Comparison of ENCODE assay signal across 8 mouse cellular contexts in the genomic region with DNA sequence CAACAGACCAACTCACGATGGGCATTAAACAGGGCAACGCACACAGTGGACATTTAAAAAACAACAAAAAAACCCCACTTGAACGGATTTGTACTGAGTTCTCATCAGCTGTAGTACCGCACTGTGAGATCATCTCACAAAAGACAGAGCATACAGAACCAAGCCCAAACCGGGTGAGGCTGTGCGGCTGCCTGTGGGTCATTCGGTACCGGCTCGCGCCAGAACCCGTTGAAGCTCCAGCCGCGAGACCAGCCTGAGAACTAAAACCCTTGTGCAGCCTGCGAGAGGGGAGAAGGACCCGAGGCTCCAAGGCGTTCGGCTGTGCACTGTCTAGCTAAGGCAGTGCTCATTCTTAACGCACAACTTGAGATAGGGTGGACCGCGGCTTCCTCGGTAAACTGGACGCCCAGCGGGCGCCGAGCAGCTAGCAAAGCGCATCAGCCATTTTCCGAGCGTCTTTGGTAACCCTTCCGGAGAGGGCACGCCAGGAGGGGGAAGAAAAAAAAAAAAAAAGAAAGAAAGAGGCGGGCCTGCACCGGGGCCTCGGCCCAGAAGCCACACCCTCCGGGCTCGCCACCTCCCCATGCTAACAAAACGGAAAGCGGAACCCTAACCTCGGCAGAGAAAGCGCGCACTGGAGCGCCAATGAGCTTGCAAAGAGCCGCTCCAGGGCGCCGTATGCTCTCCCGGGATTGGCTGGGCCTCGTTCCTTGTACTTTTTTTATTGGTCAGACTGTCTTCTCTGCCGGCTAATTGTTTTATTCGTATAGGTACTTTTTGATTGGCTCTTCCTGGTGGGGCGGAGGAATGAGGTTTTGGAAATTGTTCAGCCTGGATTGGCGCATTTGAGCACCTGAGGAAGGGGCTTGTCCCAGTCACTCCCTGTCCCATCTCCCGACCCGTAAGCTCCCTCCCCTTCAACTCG. TPM values are rescaled to one million over a fixed set of nuclear protein-coding genes. Genes with fewer than 3 reads are reported as not detected.
A peak's percentile ranks its signal among the peaks of the same experiment; 100 is the strongest.
DNase-seq lines count a peak whose midpoint lies in the region; ATAC-seq and TF ChIP-seq lines count a peak whose summit lies in the region.

No protein-coding gene starts in this region.

- H3K36me3 ChIP-seq in hindbrain, postnatal 0 days (ENCODE audit: insufficient read depth, low read length) = no peaks in the 10 kb centered on the region

- peak; percentile 100 for DNase-seq in ZHBTc4 (ENCODE audit: low read depth, low spot score)
- DNase-seq in gastrocnemius, adult 2 months = peak; percentile 98
- DNase-seq in hindbrain, postnatal 0 days (ENCODE audit: low spot score) = peak; percentile 99
- DNase-seq in left cerebral cortex, adult 2 months (ENCODE audit: extremely low spot score in 1 of 2, low spot score in 2 of 2) = peak; percentile 92 to 97
- peak; percentile 96 for DNase-seq in right cerebral cortex, adult 2 months (ENCODE audit: low spot score in 2 of 2)
- DNase-seq in urinary bladder, postnatal 14 days (ENCODE audit: low spot score) = peak; percentile 97

- intact Hi-C loops in gastrocnemius, adult 2 months (cut with DNase I) = no loop called here
- intact Hi-C loops in left cerebral cortex, adult 2 months (cut with DNase I) = loop anchor here (2.0 to 5.0 kb wide), 2 partner anchors 198 to 269 kb away; a partner anchor contains a TSS

- under 1% methylated on average over 53 of the region's 53 CpGs for WGBS in hindbrain, postnatal 0 days

- H3K4me2 ChIP-seq in hindbrain, postnatal 0 days (ENCODE audit: low read depth, low read length) = peak overlapping the region; percentile 94

- ATAC-seq in common myeloid progenitor, adult 5-6 weeks (replicated peaks; ENCODE audit: low read depth, poor library complexity, severe bottlenecking) = peak; percentile 86
- ATAC-seq in hindbrain, postnatal 0 days = peak; percentile 96
- peak; percentile 79 for ATAC-seq in megakaryocyte, adult 5-6 weeks (ENCODE audit: poor library complexity, severe bottlenecking)

- H3K27me3 ChIP-seq in hindbrain, postnatal 0 days (ENCODE audit: insufficient read depth, low read length) = no peaks in the 10 kb centered on the region

- H3K9me3 ChIP-seq in hindbrain, postnatal 0 days (ENCODE audit: low read length) = no peaks in the 10 kb centered on the region

- peak overlapping the region; percentile 95 for H3K4me3 ChIP-seq in gastrocnemius, adult 2 months
- peak overlapping the region; percentile 87 for H3K4me3 ChIP-seq in hindbrain, postnatal 0 days (ENCODE audit: low read length)
- H3K4me3 ChIP-seq in left cerebral cortex, adult 2 months = peak overlapping the region; percentile 93

- peaks cover 13% of the 10 kb centered on the region; the same call in 1 of the 2 replicates for H3K4me1 ChIP-seq in hindbrain, postnatal 0 days (ENCODE audit: insufficient read depth, low read length)

- peak overlapping the region; percentile 98 for H3K27ac ChIP-seq in gastrocnemius, adult 2 months
- H3K27ac ChIP-seq in hindbrain, postnatal 0 days = peak overlapping the region; percentile 100
- peak overlapping the region; percentile 100 for H3K27ac ChIP-seq in left cerebral cortex, adult 2 months

- peak overlapping the region; percentile 74 for H3K9ac ChIP-seq in hindbrain, postnatal 0 days (replicated peaks; ENCODE audit: low read length)

- no peak for TF ChIP-seq CTCF in gastrocnemius, adult 2 months (IDR thresholded peaks at IDR 0.05)
- TF ChIP-seq CTCF in hindbrain, postnatal 0 days (IDR thresholded peaks at IDR 0.05; ENCODE audit: low read depth) = no peak
- no peak; the same call in 1 of the 2 replicates for TF ChIP-seq CTCF in left cerebral cortex, adult 2 months (IDR thresholded peaks at IDR 0.05)

RNA-seq across cellular contexts. Expression of a gene that starts 0.7 kb away (rescaled TPM):
- 178 and 215 TPM in 2 replicates for total RNA-seq in common myeloid progenitor, adult 5-6 weeks (2017)
- 10 to 100 TPM; 11.2 to 12.1 TPM for total RNA-seq in gastrocnemius, adult 2 months (2021)
- total RNA-seq in hindbrain, postnatal 0 days (2014; rRNA removed) = 9.9 and 11.4 TPM in 2 replicates
- 39.6 and 42.6 TPM in 2 replicates for polyA plus RNA-seq in hindbrain, postnatal 0 days (2015; fragmentation: Nextera tagmentation; extraction: Ambion mirVana)
- total RNA-seq in left cerebral cortex, adult 2 months (2021) = 10 to 100 TPM; 21.3 to 21.5 TPM
- 113 and 135 TPM in 2 replicates for total RNA-seq in megakaryocyte, adult 5-6 weeks (2015)
- total RNA-seq in megakaryocyte, adult 5-6 weeks (2017) = 125 and 127 TPM in 2 replicates

Comparison
In these comparisons a context has a peak if more than half of its experiments do, and no peak if none do; other contexts are left out.
1. Peak in every context shown above with its lines: DNase-seq, ATAC-seq, H3K4me3 ChIP-seq and H3K27ac ChIP-seq.